Mouse (Mus musculus) frontal cortex, postnatal 14 days (tissue): Measurements from ENCODE around the gene Cpsf6.

Experiments
- DNase-seq, 2 experiments: peaks; one replicate each; pipeline ENCODE4 v3.0.0; 2022; ENCODE audit warnings: low spot score in 2 of 2

Gene Cpsf6

DNA sequence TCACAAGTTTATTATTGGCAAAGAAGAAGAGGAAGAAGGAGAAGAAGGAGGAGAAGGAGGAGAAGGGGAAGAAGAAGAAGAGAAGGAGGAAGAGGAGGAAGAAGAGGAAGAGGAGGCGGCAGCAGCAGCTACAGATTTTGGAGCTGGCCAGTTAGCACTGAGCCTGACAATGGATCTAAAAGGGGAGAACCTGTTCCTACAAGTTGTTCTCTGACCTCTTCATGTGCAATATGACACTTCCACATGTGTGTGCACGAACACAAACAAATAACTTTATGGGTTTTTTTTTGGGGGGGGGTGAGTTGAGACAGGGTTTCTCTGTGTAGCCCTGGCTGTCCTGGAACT lies 5.2 kb upstream of the Cpsf6 start:
- DNase-seq = no peak

DNA sequence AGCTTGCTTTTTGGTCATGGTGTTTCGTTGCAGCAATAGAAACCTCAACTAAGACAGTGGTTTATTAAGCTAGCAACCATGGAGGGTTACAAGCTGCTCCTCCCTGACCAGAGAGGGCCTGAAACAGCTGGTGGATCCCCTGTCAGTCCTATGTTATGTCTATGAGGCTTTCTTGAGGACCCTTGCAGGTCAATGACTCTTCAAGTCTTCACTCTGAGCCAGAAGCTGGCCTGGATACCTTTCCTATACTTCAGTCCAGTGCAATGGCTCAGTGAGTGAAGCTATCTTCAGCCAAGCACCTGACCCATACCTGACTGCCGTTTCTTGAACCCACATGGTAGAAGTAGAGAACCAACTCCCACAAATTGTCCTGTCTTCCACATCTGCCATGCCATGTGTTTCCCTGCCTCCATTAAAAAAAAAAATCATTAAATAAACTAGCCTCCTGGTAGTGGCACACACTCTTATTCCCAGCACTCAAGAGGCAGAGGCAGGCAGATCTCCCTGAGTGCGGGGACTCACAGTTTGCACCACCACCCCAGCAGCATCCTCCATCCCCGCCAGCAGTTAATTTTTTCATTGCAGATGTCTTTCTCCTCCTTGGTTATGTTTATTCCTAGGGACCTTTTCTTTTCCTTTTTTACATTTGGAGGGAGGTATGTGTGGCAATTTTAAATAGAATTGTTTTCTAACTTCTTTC lies 4.7 kb upstream of the Cpsf6 start:
- no peak for DNase-seq

DNA sequence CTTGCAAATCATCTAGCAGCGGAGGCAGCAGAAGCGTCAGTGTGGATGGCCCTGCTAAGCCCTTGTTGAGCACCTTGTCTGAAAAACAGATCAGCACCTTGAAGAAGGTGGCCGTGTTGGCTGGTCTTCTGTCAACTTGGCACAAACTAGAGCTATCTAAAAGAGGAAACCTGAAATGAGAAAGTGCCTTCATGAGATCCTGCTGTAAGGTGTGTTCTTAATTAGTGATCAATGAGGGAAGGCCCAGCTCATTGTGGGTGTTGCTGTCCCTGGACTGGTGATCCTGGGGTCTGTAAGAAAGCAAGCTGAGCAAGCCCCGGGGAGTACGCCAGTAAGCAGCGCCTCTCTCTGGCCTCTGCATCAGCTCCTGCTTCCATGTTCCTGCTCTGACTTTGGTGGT lies 4.1 kb upstream of the Cpsf6 start:
- no peak for DNase-seq

DNA sequence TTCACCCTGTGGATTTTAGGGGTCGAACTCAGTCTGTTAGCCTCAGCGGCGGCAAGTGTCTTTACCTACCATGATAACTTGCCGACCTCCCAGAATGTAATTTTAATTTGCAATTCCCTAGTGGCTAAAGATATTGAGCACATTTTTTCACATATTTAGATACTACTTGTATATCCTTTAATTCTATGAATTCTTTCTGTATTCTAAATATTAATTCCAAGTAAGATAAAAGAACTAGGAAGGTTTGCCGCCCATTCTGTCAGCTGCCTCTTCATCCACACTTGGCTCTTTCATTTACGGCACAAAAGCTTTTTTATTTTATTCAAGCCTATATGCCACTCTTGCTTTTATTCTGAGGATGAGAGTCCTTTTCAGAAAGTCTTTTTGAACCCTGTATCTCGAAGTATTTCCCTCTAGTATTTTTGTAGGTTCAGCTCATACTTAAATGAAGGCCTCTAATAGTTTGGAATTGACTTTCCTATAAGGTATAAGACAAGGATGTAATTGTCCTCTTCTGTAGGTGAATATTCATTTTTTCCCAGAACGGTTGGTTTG lies 3.3 kb upstream of the Cpsf6 start:
- no peak for DNase-seq

DNA sequence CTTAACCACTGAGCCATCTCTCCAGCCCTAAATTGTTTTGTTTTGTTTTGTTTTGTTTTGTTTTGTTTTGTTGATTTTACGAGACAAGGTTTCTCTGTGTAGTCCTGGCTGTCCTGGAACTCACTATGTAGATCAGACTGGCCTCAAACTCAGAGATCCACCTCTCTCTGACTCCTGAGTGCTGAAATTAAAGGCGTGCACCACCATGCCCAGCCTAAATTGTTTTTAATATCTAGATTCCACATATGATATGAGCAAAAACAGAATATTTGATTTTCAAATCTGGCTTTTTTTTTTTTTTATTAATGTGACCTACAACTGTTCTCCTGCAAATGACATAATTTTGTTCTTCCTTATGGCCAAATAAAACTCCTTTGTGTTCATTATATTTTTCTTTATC lies 2.3 kb upstream of the Cpsf6 start:
- no peak for DNase-seq

DNA sequence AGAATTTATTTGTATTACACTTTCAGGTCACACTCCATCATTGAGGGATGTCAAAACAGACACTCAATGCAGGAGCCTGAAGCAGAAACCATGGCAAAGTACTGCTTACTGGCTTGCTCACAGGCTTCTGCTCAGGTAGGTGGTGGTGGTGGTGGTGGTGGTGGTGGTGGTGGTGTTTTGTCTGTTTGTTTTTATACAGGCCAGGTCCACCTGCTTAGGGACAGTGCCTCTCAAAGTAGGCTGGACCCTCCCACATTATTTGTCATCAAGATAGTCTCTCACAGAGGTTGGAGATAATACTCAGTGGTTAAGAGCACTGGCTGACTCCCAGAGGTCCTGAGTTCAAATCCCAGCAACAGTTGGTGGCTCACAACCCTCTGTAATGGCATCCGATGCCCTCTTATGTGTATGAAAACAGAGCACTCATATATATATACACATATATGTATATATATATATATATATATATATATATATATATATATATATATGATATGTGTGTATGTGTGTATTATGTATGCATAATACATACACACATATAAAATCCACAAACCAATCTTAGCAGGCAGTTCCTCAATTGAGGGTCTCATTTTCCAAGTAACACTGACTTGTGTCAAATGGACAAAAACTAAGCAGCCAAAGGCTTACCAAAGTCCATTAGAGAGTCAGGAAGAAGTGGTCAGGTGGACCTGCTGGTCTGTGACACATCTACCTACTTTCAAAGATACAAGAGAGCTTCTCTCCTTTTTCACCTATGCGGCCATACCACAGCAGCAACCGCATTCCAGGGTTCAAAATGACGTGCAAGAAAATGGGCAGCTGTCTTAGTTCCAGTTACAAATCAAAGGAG lies 1.1 kb upstream of the Cpsf6 start:
- DNase-seq = no peak

DNA sequence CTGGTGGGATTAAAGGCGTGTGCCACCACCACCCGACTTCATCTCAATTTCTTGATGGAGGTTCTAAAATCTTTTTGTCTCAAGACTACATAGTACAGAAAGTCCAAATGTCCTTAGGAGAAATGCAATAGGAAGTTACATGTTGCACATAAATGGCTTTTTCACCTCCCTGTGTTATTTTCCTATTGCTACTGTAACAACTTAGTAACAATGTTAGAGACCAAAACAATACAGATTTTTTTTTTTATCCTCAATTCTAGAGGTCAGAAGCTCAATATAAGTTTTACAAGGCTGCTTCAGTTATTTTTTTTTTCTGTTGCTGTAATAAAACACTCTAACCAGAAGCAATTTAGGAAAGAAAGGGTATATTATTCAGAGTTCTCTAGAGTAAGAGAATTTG lies 374 bp downstream of the Cpsf6 start:
- DNase-seq = no peak

DNA sequence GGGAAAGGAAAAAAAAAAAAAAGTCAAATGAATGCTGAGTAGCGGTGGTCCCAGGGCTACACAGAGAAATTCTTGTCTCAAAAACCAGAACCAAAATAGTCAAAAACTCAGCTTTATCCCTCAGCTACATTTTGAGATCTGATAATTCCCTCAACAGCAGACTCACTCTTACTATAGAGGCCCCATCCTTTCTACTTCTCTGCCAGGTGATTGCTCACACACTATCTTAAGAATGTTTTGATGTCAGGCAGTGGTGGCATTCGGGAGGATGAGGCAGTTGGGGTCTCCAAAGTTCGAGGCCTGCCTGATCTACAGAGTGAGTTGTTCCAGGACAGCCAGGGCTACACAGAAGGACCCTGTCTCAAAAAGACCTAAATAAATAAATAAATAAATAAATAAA lies 1.2 kb downstream of the Cpsf6 start:
- no peak for DNase-seq

DNA sequence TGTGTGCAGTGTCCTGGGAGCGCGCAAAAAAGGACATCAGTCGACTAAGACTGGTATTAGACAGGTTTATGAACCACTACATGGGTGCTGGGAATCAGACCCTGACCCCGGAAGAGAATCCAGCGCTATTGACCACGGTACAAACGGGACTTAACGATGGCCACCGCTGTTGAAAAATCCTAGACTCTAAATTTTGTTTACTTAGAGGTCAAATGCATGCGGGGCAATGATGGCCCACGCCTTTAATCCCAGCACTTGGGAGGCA lies 1.6 kb downstream of the Cpsf6 start:
- DNase-seq = no peak

DNA sequence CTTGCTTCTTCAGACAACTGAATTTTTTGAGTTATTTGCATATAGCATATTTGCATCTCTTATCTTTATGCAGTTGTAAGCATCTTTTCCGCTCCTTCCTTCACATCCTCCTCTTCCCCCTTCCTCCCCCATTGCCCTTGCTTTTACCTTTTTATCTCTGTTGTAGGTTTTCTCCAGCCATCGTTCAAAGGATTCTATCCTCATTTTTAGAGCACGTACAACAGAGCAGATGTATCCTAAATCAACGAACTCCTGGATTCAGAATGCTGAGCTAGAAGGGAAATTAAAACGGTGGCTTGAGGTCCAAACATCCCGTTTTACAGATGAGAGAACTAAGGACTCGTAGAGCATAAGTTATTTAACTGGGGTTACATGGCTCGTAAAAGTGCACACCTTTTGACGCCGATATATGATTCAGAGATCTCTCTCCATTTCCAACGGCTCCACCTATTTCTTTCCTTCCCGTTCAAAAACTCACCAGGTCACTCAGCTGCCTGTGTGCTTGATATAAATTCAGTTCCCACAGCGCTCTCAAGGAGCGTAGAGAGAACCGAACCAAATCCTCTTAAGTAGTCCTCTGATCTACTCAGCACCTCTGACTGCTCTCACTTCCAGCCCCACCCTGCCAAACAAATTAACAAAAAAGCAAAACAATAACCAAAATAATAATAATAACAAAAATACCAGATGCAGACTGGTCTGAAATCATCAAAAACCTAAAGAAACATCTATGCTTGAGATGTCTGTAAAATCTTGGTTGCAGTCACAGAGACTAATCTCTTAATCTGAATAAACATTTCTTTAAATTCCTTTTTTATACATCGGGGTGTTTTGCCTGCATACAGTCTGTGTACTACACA lies 2.2 kb downstream of the Cpsf6 start:
- DNase-seq = no peak

DNA sequence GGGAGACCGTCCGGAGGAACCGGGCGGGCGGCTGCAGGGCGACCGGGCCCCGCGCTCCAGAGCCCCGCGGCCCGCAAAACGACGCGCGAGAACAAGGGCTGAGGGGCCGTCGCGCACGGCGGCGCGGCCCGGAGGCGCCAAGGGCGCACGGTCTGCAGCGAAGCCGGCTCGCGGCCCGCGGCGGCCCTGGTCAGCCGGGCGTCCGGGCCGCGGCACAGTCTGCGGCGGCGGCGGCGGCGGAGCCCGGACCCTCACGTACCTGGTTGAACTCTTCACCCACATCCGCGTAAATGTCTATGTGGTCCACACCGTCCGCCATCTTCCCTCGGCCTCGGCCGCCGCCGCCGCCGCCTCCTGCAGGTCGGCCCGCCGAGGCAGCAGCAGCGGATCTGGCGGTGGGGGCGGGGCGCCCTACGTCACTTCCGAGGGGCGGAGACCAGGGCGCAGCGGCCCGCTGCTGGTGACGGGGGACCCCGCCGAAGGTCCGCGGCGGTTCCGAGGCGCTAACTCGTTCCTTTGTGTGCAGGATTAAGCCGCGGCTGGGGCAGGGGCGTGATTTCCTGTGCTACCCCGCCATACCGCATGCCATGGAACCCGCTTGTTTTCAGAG lies 3.1 kb downstream of the Cpsf6 start:
- DNase-seq = peak; percentile 85 to 94

DNA sequence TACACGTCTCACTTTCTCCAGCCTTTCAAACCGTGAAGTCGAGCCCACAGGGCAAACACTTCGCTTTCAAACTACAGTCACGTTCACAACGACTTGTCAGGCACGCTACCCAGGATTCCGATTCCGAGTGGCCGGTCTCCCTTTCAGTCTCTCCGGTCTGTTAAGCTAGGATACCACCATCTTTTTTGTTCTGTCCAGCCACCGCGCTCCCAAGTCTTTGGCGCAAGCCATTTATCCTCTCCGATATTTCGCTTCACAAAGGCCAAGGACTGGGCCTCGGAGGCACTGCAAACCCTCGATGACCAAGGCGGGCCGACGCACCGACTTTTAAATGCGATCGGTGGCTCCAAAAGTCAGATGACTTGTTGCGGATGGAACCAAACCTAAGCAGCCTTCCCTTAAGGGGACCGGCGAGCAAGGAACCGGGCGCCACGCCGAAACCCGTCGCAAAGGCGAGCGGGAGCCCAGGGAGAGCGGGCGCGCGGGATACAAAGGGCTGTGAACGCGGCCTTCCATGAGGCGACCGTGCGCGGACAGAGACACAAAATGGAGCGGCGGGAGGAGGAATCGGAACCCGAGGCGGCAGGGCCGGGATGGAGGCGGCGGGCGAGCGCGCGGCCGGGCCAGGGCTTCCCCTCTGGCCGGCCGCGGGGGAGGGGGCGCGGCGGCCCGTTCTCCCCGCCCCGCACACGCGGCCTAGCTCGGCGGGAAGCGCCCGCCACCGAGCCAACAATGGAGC lies 3.8 kb downstream of the Cpsf6 start:
- DNase-seq = peak; percentile 32 to 33

DNA sequence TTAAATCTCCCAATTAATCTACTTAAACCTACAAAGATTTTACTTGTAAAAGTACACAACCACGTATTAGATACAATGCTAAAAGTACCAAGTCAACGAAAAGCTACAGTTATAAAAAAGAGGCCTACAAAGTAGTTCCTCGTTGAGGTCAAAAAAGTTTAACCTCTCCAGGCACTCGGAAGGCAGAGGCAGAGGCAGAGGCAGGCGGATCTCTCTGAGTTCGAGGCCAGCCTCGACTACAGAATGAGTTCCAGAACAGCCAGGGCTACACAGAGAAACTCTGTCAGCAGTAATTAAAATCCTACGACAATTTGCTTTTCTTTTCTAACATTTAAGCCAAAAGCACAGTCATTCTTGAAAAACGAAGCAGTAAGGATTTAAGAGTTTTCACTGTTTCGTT lies 4.7 kb downstream of the Cpsf6 start:
- no peak for DNase-seq

DNA sequence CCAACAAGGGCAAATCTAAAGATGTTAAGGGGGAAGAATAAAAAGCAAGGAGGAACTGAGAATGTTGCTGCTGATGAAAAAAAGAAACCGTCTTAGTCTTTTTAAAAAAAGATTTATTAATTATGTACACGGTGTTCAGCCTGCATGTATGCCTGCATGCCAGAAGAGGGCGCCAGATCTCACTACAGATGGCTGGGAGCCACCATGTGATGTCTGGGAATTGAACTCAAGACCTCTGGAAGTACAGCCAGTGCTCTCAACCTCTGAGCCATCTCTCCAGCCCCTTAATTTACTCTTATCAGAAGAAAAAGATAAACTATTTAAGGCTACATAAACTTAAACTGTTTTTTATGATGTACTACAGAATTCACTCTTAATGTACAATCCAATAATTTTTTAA lies 16.7 kb downstream of the Cpsf6 start:
- DNase-seq = no peak

DNA sequence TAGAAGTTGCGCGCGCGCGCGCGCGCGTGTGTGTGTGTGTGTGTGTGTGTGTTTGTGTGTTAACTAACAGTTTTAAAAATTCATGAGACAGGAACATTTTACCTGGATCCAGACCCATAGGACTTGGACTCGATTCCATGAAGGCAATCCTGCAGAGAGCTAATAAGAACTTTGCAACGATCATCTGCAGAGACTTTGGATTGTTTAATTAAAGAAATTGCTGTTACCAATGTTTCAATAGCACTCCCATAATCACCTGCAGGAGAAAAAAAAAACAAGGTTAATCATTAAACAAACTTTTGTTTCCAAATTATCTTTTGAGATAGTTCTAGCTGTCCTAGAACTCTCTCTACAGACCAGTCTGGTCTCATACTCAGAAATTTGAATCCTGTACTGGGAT lies 20.9 kb downstream of the Cpsf6 start:
- DNase-seq = no peak

DNA sequence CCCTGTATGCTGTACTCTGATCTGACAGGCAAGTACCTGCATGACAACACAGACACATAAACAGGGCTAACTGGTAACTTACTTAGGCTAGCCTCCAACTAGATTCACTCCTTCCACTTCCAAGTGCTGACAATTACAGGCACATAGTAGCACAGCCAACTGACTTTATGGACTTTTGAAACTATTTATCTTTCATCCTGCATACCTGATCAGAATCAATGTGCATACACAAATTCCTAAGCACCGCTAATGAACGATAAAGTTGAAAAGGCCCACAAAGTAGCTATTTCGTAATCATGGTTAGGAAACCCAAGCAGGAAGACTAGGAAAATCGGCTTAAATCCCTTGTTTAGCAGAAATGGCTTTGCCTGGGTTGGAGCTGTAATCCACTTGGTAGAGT lies 36.8 kb downstream of the Cpsf6 start:
- DNase-seq = no peak

DNA sequence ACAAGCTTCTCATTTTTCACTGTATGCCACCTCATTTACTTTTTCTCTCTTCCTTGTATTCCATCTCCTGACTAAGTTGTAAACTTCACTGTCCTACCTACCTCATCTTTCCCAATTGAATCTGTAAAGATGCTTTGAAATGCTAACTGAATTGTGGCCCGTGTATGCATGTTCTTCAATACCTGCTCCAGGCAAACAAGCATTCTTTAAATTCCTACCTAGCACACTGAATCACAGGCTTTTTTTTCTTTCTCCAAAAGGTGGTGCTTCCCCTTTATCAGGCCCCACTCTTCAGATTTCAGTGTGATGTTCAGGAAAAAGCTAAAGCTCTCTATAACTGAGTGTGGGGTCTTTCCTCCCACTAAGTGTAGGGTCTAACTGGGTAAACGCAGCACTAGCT lies 37.4 kb downstream of the Cpsf6 start:
- DNase-seq = no peak

DNA sequence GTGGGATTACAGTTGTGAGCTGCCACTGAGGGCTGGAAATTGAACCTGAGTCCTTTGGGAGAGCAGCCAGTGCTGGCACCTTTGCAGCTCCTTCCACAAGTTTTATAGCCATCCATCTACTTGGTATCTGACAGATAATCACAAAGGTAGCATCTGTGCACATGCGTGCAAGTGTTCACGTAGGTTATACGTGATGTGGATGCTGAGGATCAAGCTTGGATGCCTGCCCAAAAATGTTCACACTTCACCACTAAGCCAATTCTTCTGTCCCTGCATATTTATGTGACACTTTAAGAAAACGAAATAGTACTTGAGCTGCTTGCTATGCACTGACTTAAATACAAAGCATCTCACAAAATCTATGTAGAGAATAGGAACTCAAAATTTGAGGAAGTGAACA lies 38.8 kb downstream of the Cpsf6 start:
- no peak for DNase-seq

DNA sequence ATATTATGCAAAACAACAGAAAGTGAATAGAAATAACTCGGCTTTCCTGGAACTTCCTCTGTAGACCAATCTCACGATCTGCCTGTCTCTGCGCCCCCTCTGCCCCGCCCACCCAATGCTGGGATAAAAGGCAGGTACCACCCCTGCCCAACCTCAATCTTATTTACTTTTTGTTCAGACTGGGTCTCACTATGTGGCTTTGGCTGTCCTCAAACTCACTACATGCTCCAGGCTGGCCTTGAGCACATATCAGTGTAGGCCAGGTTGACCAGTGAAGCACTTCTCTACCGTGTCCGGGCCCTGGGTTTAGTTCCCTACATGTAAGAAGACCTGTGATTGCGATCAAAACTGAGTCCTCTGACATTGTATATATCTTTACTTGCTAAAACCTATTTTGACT lies 40.6 kb downstream of the Cpsf6 start:
- DNase-seq = no peak

DNA sequence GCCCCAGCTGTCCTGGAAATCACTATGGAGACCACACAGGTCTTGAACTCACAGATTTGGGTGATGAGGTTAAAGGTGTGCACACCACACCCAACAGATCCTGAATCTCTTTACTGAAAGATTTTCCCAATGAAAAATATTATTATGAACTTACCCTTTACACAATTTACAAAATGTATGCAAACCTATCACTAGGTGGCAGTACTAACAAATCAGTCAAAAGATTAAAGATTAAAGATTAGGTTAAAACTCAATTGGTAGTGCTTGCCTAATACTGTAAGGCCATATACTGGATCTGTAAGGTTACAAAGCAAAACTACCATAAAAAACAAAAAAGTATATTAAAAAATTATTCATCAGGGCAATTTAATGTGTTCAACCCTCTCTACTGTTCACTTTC lies 41.9 kb downstream of the Cpsf6 start:
- no peak for DNase-seq

DNA sequence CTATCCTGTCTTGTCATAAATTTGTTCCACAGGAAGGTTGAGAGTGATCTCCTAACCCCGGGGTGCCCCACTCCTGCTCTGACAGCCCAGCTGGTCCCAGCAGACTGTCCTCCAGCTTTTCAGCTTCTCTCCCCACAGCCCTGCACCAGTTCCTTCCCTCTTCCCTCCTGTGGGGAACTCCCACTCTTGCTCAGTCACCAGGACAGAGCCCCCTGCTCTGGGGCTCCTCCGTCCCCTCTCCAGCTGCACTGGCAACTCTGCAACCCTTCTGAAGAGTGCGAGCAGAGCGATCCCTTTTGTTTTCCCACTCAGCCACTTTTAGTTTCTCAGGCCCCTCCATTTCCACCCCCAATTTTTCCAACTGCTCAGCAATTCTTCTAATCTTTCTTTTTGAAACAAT lies 44.2 kb downstream of the Cpsf6 start:
- DNase-seq = no peak

DNA sequence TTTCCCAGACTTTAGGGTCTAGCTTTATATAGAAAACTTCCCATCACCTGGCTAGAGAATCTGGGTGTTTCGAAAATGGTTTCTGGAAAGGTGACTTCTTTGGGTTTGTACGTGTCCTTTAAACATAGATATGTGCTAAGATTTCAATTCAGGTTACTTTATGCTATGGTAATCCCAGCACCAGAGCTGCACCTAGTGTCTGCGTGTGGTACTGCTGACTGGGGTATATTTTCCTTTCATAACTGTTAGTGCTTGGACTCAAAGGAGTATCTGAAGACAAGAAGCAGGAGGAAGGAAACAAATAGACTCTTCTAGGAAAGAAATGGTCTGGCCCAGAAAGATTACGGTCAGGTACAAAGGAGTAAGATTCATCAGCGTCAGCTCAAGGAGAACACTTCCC lies 49.3 kb downstream of the Cpsf6 start:
- no peak for DNase-seq
